Mouse (Mus musculus) lung, postnatal 0 days (tissue): ENCODE data around the gene Actr2.

Experiments used
- CTCF ChIP-seq: IDR thresholded peaks from 2 replicates; pipeline ENCODE4 v1.5.1; 2016; ENCODE audit warnings: antibody characterized with exemption, mild to moderate bottlenecking
- EP300 ChIP-seq: IDR thresholded peaks from 2 replicates; pipeline ENCODE4 v1.6.1; 2016; ENCODE audit warnings: antibody characterized with exemption, mild to moderate bottlenecking, control low read depth

GRCm38 (mm10) chr11:20045586-20045985 is 67.1 kb downstream of the Actr2 start:
- TF ChIP-seq CTCF (peak; percentile 47), EP300 (no peak)
